Mouse (Mus musculus) kidney, postnatal 36 days (tissue): ENCODE measurements around the gene Smim14.
"Not testable (repeated sequence)": the region's sequence is repeated elsewhere in the genome, so short reads cannot be mapped to it uniquely, and the experiment has no call there.

Experiments used
- DNase-seq, 2 experiments: peaks; one replicate each; pipeline ENCODE4 v3.0.0; 2021 to 2022; ENCODE audit warnings: mixed read lengths in 2 of 2

Smim14 gene

GRCm38 (mm10) chr5:65514635-65515278 lies 22.2 kb downstream of the Smim14 start:
- no peak for DNase-seq

- DNase-seq, result no peak
Measured at GRCm38 (mm10) chr5:65513506-65513905, 23.5 kb downstream of the Smim14 start.

GRCm38 (mm10) chr5:65508395-65508794 lies 28.6 kb downstream of the Smim14 start:
- DNase-seq, result no peak

- DNase-seq, result peak; percentile 9 to 43
Measured at GRCm38 (mm10) chr5:65505786-65506185, 31.2 kb downstream of the Smim14 start.

GRCm38 (mm10) chr5:65501407-65501806 lies 35.6 kb downstream of the Smim14 start:
- no peak for DNase-seq

GRCm38 (mm10) chr5:65500231-65500630 lies 36.8 kb downstream of the Smim14 start:
- DNase-seq, result no peak

- peak; percentile 97 to 98 for DNase-seq
Measured at GRCm38 (mm10) chr5:65492716-65493531, 44.1 kb downstream of the Smim14 start, which contains the start of gene Gm43552. Gm43552 (minus strand) TSS chr5:65492833.

- DNase-seq, result peak; percentile 55 to 79
Measured at GRCm38 (mm10) chr5:65491767-65492715, 44.9 kb downstream of the Smim14 start.

- DNase-seq, result peak in 1 of 2 experiments; percentile 43
Measured at GRCm38 (mm10) chr5:65489830-65490229, 47.2 kb downstream of the Smim14 start.

GRCm38 (mm10) chr5:65488725-65489124 lies 48.3 kb downstream of the Smim14 start:
- peak; percentile 27 to 48 for DNase-seq

- DNase-seq, result no peak
Measured at GRCm38 (mm10) chr5:65487381-65487780, 49.6 kb downstream of the Smim14 start.

GRCm38 (mm10) chr5:65486514-65486913 lies 50.5 kb downstream of the Smim14 start:
- DNase-seq, result no peak

- no peak for DNase-seq
Measured at GRCm38 (mm10) chr5:65482996-65483395, 54.0 kb downstream of the Smim14 start.

GRCm38 (mm10) chr5:65480511-65480910 lies 56.5 kb downstream of the Smim14 start:
- DNase-seq, result no peak

GRCm38 (mm10) chr5:65479681-65480445 lies 57.1 kb downstream of the Smim14 start:
- DNase-seq, result no peak

GRCm38 (mm10) chr5:65478224-65478623 lies 58.8 kb downstream of the Smim14 start:
- peak; percentile 38 to 54 for DNase-seq

- DNase-seq, result not testable (repeated sequence)
Measured at GRCm38 (mm10) chr5:65476739-65477138, 60.2 kb downstream of the Smim14 start.

GRCm38 (mm10) chr5:65475806-65476205 lies 61.2 kb downstream of the Smim14 start:
- peak; percentile 28 to 46 for DNase-seq

GRCm38 (mm10) chr5:65469766-65470165 lies 67.2 kb downstream of the Smim14 start:
- no peak for DNase-seq

- DNase-seq, result no peak
Measured at GRCm38 (mm10) chr5:65466911-65467310, 70.1 kb downstream of the Smim14 start.

- no peak for DNase-seq
Measured at GRCm38 (mm10) chr5:65460361-65460760, 76.6 kb downstream of the Smim14 start.

- DNase-seq, result no peak
Measured at GRCm38 (mm10) chr5:65459454-65459853, 77.5 kb downstream of the Smim14 start.
